Mouse (Mus musculus): ENCODE results near the gene Mief2. TPM values are rescaled to one million over a fixed set of nuclear protein-coding genes. Genes with fewer than 3 reads are reported as not detected.
A peak's percentile ranks its signal among the peaks of the same experiment; 100 is the strongest.

The Mief2 gene
- polyA plus RNA-seq, 1 experiment from 2014 or later, result 18.2 TPM

DNA sequence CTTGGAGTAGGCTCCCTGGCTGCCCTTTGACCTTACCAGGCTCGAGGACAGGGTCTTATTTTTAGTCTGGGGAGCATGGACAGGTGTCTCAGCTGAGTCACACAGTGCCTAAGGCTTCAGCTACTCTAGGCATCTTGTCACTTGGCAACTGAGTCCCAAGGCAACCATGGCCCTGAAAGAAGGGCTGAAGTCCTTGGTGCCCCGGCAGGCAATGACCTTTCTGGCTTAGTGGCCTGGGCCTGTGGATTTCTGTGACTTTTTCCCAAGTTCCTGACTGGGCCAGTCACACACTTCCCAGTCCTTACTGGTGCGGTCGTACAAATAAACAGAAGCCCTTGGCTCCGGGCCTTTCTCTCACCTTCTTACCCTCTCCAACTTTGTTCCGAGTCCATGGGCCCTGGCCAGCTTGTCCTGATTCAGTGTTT lies 1.0 kb downstream of the Mief2 start:
- WGBS, result 75% methylated on average over 6 of the region's 6 CpGs
- Histone ChIP-seq H3K4me2 (replicated peaks) (peak overlapping the region; percentile 75), H3K36me3 (peaks cover 39% of the 10 kb centered on the region), H3K9ac (peak overlapping the region; percentile 73; the same call in 1 of the 2 replicates), H3K27me3 (no peaks in the 10 kb centered on the region), H3K27ac (no peak overlapping the region), H3K9me3 (replicated peaks) (no peaks in the 10 kb centered on the region), H3K4me1 (peaks cover 29% of the 10 kb centered on the region), H3K4me3 (peak overlapping the region; percentile 92)
- no peak for ATAC-seq (ENCODE audit: low FRiP score)

DNA sequence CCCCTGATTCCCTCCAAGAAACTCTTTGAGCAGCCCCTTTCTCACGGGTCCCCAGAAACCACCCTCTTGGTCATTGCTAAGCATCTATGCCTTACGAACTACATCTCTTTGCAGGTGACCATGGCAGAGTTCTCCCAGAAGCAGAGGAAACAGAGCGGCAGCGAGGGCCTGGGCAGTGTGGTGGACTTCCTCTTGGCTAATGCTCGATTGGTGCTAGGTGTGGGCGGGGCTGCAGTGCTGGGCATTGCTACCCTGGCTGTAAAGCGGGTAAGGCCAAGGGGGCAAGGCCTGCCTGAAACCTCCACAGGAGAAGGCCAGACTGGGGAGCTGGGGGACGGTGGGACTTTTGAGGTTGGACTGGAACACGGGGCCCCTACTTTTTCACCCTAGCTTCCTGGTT lies 2.0 kb downstream of the Mief2 start:
- WGBS, result 89% methylated on average over 9 of the region's 9 CpGs
- no peak overlapping the region; the same call in 1 of the 2 replicates for H3K9ac ChIP-seq

DNA sequence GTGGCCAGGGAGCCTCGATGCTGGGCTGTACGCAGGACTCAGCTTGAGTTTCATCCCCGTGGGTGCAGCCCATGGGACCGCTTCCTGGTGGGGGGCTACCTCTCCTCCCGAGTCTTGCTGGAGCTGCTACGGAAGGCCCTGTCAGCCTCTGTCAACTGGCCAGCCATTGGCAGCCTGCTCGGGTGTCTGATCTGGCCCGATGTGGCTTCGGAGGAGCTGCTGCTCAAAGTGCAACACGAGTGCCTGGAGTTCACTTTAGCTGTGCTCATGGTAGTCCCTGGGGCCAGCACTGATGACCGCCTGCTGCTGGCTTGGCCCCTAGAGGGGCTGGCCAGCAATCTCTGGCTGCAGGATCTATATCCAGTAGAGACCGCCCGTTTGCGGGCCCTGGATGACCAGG lies 3.1 kb downstream of the Mief2 start:
- Histone ChIP-seq H3K4me3 (no peak overlapping the region), H3K36me3 (peaks cover 31% of the 10 kb centered on the region), H3K4me1 (peaks cover 24% of the 10 kb centered on the region), H3K27me3 (no peaks in the 10 kb centered on the region), H3K9ac (no peak overlapping the region), H3K4me2 (replicated peaks) (no peak overlapping the region), H3K27ac (no peak overlapping the region), H3K9me3 (replicated peaks) (no peaks in the 10 kb centered on the region)
- no peak for ATAC-seq (ENCODE audit: low FRiP score)
- 90% methylated on average over 14 of the region's 14 CpGs for WGBS

More for the DNA sequence above, 2.0 kb downstream of the Mief2 start:
- H3K4me3 ChIP-seq, result no peak overlapping the region
- peaks cover 29% of the 10 kb centered on the region for H3K4me1 ChIP-seq
- no peaks in the 10 kb centered on the region for H3K27me3 ChIP-seq
- no peaks in the 10 kb centered on the region for H3K9me3 ChIP-seq (replicated peaks)
- no peak for ATAC-seq (ENCODE audit: low FRiP score)
- H3K4me2 ChIP-seq (replicated peaks), result no peak overlapping the region
- H3K36me3 ChIP-seq, result peaks cover 31% of the 10 kb centered on the region
- no peak overlapping the region for H3K27ac ChIP-seq

DNA sequence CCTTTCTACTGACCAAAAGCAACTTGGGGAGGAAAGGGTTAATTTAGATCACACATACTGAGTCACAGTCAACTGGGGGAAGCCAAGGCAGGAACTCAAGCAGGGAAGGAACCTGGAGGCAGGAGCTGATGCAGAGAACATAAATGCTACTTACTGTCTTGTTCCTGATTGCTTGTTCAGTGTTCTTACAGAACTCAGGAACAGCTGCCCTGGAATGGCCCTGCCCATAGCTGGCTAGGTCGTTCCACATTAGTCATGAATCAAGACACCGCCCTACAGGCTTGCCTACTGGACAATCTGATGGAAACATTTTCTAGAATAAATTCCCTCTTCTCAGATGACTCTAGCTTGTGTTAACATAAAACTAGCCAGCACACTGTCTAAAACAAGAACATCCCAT lies 6.0 kb downstream of the Mief2 start:
- Histone ChIP-seq H3K4me1 (peaks cover 5% of the 10 kb centered on the region), H3K36me3 (peaks cover 38% of the 10 kb centered on the region), H3K4me2 (replicated peaks) (no peak overlapping the region), H3K9me3 (replicated peaks) (no peaks in the 10 kb centered on the region), H3K27me3 (no peaks in the 10 kb centered on the region), H3K4me3 (no peak overlapping the region), H3K27ac (no peak overlapping the region), H3K9ac (no peak overlapping the region)
- ATAC-seq (ENCODE audit: low FRiP score), result no peak
- WGBS, result 83% methylated on average over 2 of the region's 2 CpGs

DNA sequence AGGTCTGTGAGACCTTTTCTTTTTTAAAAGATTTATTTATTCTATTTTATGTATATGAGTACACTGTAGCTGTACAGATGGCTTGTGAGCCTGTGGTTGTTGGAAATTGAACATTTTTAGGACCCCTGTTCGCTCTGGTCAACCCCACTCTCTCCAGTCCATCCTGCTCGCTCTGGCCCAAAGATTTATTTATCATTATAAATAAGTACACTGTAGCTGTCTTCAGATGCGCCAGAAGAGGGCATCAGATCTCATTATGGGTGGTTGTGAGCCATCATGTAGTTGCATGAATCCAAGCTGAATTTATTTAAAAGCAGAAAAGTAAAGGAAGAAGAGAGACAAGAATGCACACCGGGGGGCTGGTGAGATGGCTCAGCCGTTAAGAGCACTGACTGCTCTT lies 7.0 kb downstream of the Mief2 start:
- H3K4me1 ChIP-seq, result no peaks in the 10 kb centered on the region
- no peak overlapping the region for H3K4me2 ChIP-seq (replicated peaks)
- no peak for ATAC-seq (ENCODE audit: low FRiP score)
- H3K27ac ChIP-seq, result no peak overlapping the region
- WGBS, result 78% methylated on average over 5 of the region's 5 CpGs
- H3K9ac ChIP-seq, result no peak overlapping the region
- H3K36me3 ChIP-seq, result peaks cover 48% of the 10 kb centered on the region
- no peaks in the 10 kb centered on the region for H3K9me3 ChIP-seq (replicated peaks)
- no peaks in the 10 kb centered on the region for H3K27me3 ChIP-seq
- H3K4me3 ChIP-seq, result no peak overlapping the region

DNA sequence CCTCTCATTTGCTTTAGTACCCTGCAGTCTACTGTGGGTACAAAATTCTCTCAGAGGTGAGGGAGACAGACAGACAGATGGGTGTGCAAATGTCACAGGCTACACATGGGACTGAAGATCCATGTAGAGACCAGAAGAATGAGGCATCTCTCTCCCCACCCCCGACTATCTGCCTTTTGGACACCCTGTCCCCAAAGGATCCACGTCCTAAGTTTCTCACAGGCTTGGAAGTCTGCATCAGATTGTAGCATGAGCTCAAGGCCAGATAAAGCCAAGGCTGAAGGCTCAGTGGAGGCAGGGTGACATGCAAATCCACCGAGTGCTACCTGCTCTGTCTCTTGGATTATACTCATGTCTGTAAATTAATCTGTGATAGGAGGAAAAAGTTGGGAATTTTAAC lies 8.3 kb downstream of the Mief2 start:
- WGBS, result 78% methylated on average over 3 of the region's 3 CpGs
- ATAC-seq (ENCODE audit: low FRiP score), result no peak
- H3K27ac ChIP-seq, result no peak overlapping the region
- no peaks in the 10 kb centered on the region for H3K27me3 ChIP-seq
- H3K9ac ChIP-seq, result no peak overlapping the region
- no peak overlapping the region for H3K4me2 ChIP-seq (replicated peaks)
- no peaks in the 10 kb centered on the region for H3K9me3 ChIP-seq (replicated peaks)
- H3K36me3 ChIP-seq, result peaks cover 48% of the 10 kb centered on the region
- no peak overlapping the region for H3K4me3 ChIP-seq
- H3K4me1 ChIP-seq, result no peaks in the 10 kb centered on the region

DNA sequence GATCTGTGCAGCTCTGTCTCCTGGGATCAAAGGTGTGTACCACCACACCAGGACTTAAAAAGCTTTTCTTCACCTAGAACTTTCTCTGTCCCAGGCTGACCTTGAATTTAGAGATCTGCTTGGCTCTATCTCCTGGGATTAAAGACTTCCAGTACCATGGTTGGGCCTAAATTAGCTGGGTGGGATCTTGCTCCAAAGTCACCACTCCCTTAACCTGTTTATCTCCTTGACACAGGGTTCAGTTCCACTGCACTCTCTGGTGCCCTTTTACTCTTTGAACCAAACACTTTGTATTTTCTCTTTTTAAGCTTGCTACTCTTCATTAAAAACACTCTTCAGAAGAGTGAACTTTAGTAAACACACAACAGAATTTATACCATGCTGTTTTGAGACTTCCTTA lies 9.3 kb downstream of the Mief2 start:
- H3K9ac ChIP-seq, result no peak overlapping the region
- no peaks in the 10 kb centered on the region for H3K27me3 ChIP-seq
- H3K4me1 ChIP-seq, result no peaks in the 10 kb centered on the region
- no peak overlapping the region for H3K27ac ChIP-seq
- H3K4me2 ChIP-seq (replicated peaks), result no peak overlapping the region
- peaks cover 50% of the 10 kb centered on the region for H3K36me3 ChIP-seq
- ATAC-seq (ENCODE audit: low FRiP score), result no peak
- no peaks in the 10 kb centered on the region for H3K9me3 ChIP-seq (replicated peaks)
- no peak overlapping the region for H3K4me3 ChIP-seq

DNA sequence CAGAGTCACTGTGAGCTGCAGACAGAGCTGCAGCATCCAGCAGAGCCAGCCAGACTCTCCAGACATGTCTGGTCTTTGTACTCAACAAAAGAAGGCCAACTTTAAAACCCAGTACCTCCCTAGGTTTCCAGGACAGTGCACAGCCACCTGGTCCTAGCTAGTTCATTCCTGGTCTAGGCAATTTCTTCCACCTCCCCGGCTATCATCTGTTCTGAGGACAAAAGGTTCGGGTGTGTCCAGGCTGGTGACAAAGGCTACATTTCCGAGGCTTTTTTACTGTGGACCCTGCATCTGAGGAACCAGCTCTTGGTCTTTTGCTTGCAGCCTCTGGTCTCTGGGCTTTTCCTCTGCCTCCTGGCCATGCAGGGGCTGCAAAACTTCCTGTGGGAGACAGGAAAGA lies 12.1 kb downstream of the Mief2 start:
- Histone ChIP-seq H3K27me3 (no peaks in the 10 kb centered on the region), H3K9ac (no peak overlapping the region), H3K36me3 (peaks cover 65% of the 10 kb centered on the region), H3K4me1 (no peaks in the 10 kb centered on the region), H3K4me3 (no peak overlapping the region), H3K4me2 (replicated peaks) (no peak overlapping the region), H3K27ac (no peak overlapping the region), H3K9me3 (replicated peaks) (no peaks in the 10 kb centered on the region)
- WGBS, result 83% methylated on average over 3 of the region's 3 CpGs
- no peak for ATAC-seq (ENCODE audit: low FRiP score)

DNA sequence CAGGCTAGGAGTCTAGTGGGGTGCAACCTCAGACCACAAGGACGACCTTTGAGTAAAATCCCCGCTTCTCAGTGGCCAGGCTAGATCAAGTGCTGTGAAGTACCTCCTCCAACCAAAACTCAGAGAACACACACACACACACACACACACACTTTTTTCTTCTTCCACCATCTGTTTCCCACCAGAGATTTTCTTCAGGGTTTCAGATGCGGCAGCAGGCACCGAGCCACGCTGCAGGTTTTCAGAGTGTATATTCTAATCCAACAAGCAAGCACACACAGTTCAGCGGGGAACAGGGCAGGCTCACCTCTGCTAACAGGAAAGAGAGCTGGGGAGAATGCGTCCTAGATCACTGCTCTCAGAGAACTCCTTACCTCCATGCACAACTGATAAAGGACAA lies 27.4 kb downstream of the Mief2 start:
- 95% methylated on average over 7 of the region's 7 CpGs for WGBS
- H3K36me3 ChIP-seq, result peaks cover 77% of the 10 kb centered on the region
- no peak for ATAC-seq (ENCODE audit: low FRiP score)

DNA sequence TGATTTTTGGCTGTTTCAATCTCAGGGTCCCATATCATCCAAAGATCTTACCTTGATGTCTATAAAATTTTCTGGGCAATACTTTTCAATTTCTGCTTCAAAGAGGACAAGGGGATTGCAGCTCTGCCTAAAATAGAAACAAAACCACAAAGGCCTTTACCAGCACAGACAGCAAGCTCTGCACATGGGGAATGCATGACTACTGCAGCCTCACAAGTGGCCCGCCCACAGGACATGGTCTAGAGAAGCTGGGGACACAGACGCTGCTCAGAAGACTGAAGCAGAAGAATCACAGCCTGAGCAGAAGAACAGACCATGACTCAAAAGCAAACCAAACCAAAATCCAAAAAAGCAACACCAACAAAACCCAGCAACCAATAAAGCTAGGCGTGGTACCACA lies 33.5 kb downstream of the Mief2 start:
- H3K9ac ChIP-seq, result no peak overlapping the region
- no peaks in the 10 kb centered on the region for H3K4me1 ChIP-seq
- H3K27me3 ChIP-seq, result no peaks in the 10 kb centered on the region
- ATAC-seq (ENCODE audit: low FRiP score), result no peak
- H3K4me2 ChIP-seq (replicated peaks), result no peak overlapping the region
- no peak overlapping the region for H3K4me3 ChIP-seq
- WGBS, result 94% methylated on average over 3 of the region's 3 CpGs
- peaks cover 47% of the 10 kb centered on the region for H3K36me3 ChIP-seq
- H3K27ac ChIP-seq, result no peak overlapping the region
- H3K9me3 ChIP-seq (replicated peaks), result no peaks in the 10 kb centered on the region

More for the DNA sequence above, 27.4 kb downstream of the Mief2 start:
- no peaks in the 10 kb centered on the region for H3K9me3 ChIP-seq (replicated peaks)
- H3K4me1 ChIP-seq, result no peaks in the 10 kb centered on the region
- no peak overlapping the region for H3K9ac ChIP-seq
- no peaks in the 10 kb centered on the region for H3K27me3 ChIP-seq
- no peak overlapping the region for H3K4me2 ChIP-seq (replicated peaks)
- H3K4me3 ChIP-seq, result no peak overlapping the region
- no peak overlapping the region for H3K27ac ChIP-seq

DNA sequence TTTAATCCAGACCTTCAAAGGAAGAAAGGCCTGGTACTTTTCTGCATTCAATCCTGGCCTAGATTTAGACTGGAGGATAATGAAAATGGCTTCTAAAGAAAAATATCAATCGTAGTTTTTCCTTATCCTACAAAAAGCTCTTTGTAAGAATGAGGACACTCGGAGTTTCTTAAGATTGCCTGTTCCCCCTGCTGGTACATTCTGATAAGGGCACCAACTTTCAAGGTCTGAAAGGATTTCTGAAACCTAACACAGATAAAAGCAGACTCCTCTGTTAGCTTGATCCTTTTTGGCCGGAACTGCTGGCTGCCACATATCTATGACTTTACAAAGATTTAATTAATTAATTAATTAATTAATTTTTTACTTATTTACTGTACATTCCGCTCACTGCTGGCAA lies 38.8 kb downstream of the Mief2 start:
- 87% methylated on average over 4 of the region's 4 CpGs for WGBS
- no peak for ATAC-seq (ENCODE audit: low FRiP score)

DNA sequence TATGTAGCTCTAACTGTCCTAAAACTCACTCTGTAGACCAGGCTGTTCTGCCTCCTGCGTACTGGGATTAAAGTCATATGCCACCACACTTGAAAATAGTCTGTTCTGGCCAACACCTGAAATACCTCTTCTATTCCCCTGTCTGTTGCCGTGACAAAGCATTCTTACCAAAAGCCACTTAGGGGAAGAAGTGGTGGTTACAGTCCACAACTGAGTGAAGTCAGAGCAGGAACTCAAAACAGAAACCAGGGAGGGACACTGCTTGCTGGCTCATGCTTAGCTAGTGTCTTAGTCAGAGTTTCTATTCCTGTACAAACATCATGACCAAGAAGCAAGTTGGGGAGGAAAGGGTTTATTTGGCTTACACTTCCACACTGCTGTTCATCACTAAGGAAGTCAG lies 41.1 kb downstream of the Mief2 start:
- 0 out of 2 replicates have a peak, but pooled peaks cover 4% of the 10 kb centered on the region for H3K36me3 ChIP-seq
- WGBS, result 87% methylated on average over 2 of the region's 2 CpGs
- no peak for ATAC-seq (ENCODE audit: low FRiP score)

More for the DNA sequence above, 38.8 kb downstream of the Mief2 start:
- H3K9ac ChIP-seq, result no peak overlapping the region
- peaks cover 9% of the 10 kb centered on the region; the same call in 1 of the 2 replicates for H3K36me3 ChIP-seq
- no peak overlapping the region for H3K27ac ChIP-seq
- H3K4me2 ChIP-seq (replicated peaks), result no peak overlapping the region
- no peaks in the 10 kb centered on the region for H3K9me3 ChIP-seq (replicated peaks)
- H3K4me3 ChIP-seq, result no peak overlapping the region
- H3K27me3 ChIP-seq, result no peaks in the 10 kb centered on the region
- no peaks in the 10 kb centered on the region for H3K4me1 ChIP-seq

DNA sequence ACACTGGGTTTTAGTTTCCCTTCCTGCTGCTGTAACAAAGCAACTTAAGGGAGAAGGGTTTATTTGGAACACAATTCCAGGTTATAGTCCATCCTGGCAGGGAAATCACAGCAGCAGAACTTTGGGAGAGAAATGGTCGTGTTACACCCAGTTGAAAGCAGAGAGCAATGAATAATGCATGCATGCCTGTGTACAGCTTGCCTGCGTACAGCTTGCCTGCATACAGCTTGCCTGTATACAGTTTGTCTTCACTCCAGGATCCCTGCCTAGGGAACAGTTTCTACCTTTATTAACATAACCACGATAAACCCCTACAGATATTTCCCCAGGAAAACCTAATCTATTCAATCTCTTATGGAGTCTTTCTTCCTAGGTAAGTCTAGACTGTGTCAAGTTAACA lies 42.6 kb downstream of the Mief2 start:
- Histone ChIP-seq H3K4me1 (peaks cover 11% of the 10 kb centered on the region), H3K9ac (no peak overlapping the region), H3K27ac (no peak overlapping the region), H3K27me3 (no peaks in the 10 kb centered on the region), H3K36me3 (no peaks in the 10 kb centered on the region), H3K4me2 (replicated peaks) (no peak overlapping the region), H3K9me3 (replicated peaks) (no peaks in the 10 kb centered on the region), H3K4me3 (no peak overlapping the region)
- no peak for ATAC-seq (ENCODE audit: low FRiP score)
- WGBS, result 82% methylated on average over 3 of the region's 3 CpGs

More for the DNA sequence above, 41.1 kb downstream of the Mief2 start:
- no peaks in the 10 kb centered on the region for H3K27me3 ChIP-seq
- H3K27ac ChIP-seq, result no peak overlapping the region
- H3K9me3 ChIP-seq (replicated peaks), result no peaks in the 10 kb centered on the region
- H3K4me2 ChIP-seq (replicated peaks), result no peak overlapping the region
- H3K4me3 ChIP-seq, result no peak overlapping the region
- no peak overlapping the region for H3K9ac ChIP-seq
- no peaks in the 10 kb centered on the region for H3K4me1 ChIP-seq

Data from hindbrain, embryonic 12.5 days (tissue).